Mouse (Mus musculus) neural tube, embryonic 12.5 days (tissue): Measurements from ENCODE around the gene Ntmt1. TPM values are rescaled to one million over a fixed set of nuclear protein-coding genes. Genes with fewer than 3 reads are reported as not detected.

Experiments used
- ATAC-seq: fragments of 200-750 bp; cut with Nextera tagmentation; 2 replicates; pipeline ENCODE4 v1.8.0; 2017; ENCODE audit warnings: low read depth, mild to moderate bottlenecking, moderate TSS enrichment, moderate library complexity; ENCODE audit not compliant: low FRiP score
- H3K27ac ChIP-seq: fragments of 300-500 bp; sonication (generic); 2 replicates; pipeline ENCODE4 v1.5.1; 2016
- H3K27me3 ChIP-seq: fragments of 300-500 bp; sonication (generic); replicated peaks from 2 replicates; pipeline ENCODE4 v1.6.1; 2016; ENCODE audit warnings: mild to moderate bottlenecking
- H3K36me3 ChIP-seq: fragments of 300-500 bp; sonication (generic); 2 replicates; pipeline ENCODE4 v1.6.1; 2016; ENCODE audit warnings: mild to moderate bottlenecking
- H3K4me1 ChIP-seq: fragments of 300-500 bp; sonication (generic); 2 replicates; pipeline ENCODE4 v1.6.1; 2016
- H3K4me2 ChIP-seq: fragments of 300-500 bp; sonication (generic); replicated peaks from 2 replicates; pipeline ENCODE4 v1.6.1; 2016; ENCODE audit warnings: mild to moderate bottlenecking
- H3K4me3 ChIP-seq: fragments of 300-500 bp; sonication (generic); 2 replicates; pipeline ENCODE4 v1.5.1; 2016
- H3K9ac ChIP-seq: fragments of 300-500 bp; sonication (generic); 2 replicates; pipeline ENCODE4 v1.6.1; 2016; ENCODE audit warnings: mild to moderate bottlenecking
- H3K9me3 ChIP-seq: fragments of 300-500 bp; sonication (generic); 2 replicates; pipeline ENCODE4 v1.6.1; 2016; ENCODE audit warnings: mild to moderate bottlenecking
- WGBS: fragments of 180-500 bp; shearing (Covaris S2); methylation state at CpG from one replicate; pipeline ENCODE4 v1.1.7; 2016; 5-methylcytosine and 5-hydroxymethylcytosine counted together
- polyA plus RNA-seq: library from polyadenylated mRNA; unstranded; fragments of >200 nt; fragmentation: Nextera tagmentation; extraction: Ambion mirVana; gene quantifications from 2 replicates; pipeline ENCODE4 v1.2.1, GENCODE M21; 2016

The Ntmt1 gene
- 111 and 119 TPM in 2 replicates for polyA plus RNA-seq

DNA sequence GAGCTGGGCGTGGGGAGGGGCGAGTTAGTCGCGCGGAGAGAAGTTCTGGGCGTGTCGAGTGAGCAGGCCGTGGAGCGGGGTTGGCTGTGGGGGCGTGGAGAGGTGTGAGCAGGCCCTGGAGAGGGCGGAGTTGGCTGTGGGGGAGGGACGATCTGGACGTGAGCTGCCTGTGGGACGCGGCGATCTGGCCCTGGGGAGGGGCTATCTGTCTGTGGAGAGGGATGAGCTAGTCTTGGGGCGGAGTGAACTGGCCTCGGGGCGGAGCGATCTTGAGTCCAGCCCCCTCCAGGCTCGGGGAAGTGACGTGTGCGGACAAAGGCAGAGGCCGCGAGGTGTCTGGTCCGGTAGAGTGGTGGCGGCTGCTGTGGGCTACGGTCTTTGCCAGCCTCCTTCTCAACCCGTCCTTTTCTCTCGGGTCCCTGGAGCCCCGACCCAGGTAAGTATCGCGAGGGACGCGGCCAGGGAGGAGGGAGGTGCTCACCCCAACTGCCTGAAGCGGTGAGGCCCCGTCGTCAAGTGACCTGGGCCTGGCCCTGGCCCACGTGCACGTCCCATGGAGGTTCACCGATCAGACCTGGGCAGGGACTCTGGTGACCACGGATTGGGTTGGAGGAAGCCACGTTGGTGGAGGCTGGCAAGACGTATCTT, at the start of gene Ntmt1:
TSS of gene Ntmt1 (plus strand) at position 179 of the 648 bp plus-strand sequence.
- Histone ChIP-seq H3K4me3 (peak within 1 kb of the TSS; percentile 80), H3K27ac (peak within 1 kb of the TSS; percentile 50; the same call in 1 of the 2 replicates), H3K4me2 (peak within 1 kb of the TSS; percentile 86), H3K9ac (peak within 1 kb of the TSS; percentile 92), H3K27me3 (peaks cover 4% of the 10 kb centered on the region; the same call in 1 of the 2 replicates), H3K4me1 (peaks cover 26% of the 10 kb centered on the region), H3K9me3 (no peaks in the 10 kb centered on the region), H3K36me3 (peaks cover 8% of the 10 kb centered on the region; the same call in 1 of the 2 replicates)
- WGBS = under 1% methylated on average over 44 of the region's 44 CpGs
- peak; percentile 97 for ATAC-seq

DNA sequence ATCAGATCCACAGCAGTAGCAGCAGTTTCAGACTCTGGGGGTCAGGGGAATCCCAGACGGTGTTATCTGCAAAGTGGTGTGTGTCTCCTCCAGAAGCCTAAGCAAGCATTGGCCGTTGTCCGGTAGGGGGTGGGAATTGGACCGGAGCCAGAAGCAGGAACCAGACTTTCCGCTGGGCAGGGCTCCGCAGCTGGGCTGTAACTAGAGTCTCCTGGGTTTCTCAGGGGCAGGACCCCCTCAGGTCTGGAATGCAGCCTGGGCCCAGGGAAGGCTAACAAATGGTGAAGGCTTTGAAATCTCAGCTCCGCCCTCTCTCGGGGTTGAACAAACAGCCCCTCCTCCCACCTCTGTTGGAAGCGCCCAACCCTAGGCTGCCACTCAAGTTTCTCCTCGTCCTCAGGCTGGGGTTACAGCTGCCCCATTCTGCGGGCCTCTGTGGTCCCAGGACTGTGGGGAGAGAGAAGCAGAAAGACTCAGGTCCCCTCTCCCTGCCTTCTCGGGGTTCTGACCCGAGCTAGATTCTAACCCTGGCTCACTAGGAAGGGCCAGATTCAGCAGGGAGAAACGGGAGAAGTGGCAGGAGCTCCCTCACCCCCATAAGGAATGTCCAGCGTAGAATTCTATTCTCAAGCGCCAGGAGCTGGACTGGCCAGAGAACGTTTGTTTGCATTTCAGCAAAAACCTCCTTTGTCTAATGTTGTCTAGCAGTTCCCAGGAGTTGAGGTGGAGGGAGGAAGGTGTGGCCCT, 49.1 kb upstream of the Ntmt1 start:
- H3K36me3 ChIP-seq = no peaks in the 10 kb centered on the region; the same call in 1 of the 2 replicates
- peaks cover 32% of the 10 kb centered on the region for H3K4me1 ChIP-seq
- H3K27ac ChIP-seq = peak overlapping the region; percentile 32
- WGBS = 2% methylated on average over 17 of the region's 17 CpGs
- peaks cover 7% of the 10 kb centered on the region; the same call in 1 of the 2 replicates for H3K9me3 ChIP-seq
- H3K4me3 ChIP-seq = no peak overlapping the region
- peak; percentile 79 for ATAC-seq
- H3K4me2 ChIP-seq = peak overlapping the region; percentile 35
- no peaks in the 10 kb centered on the region for H3K27me3 ChIP-seq
- 0 out of 2 replicates have a peak overlapping the region, but pooled peaks have one; percentile 29 for H3K9ac ChIP-seq

- H3K4me2 ChIP-seq = 0 out of 2 replicates have a peak overlapping the region, but pooled peaks have one; percentile 35
- no peak overlapping the region for H3K4me3 ChIP-seq
- no peaks in the 10 kb centered on the region; the same call in 1 of the 2 replicates for H3K36me3 ChIP-seq
- peaks cover 32% of the 10 kb centered on the region for H3K4me1 ChIP-seq
- no peaks in the 10 kb centered on the region for H3K27me3 ChIP-seq
- H3K9ac ChIP-seq = no peak overlapping the region
- 40% methylated on average over 4 of the region's 4 CpGs for WGBS
- no peak for ATAC-seq
- peaks cover 7% of the 10 kb centered on the region; the same call in 1 of the 2 replicates for H3K9me3 ChIP-seq
- H3K27ac ChIP-seq = peak overlapping the region; percentile 16; the same call in 1 of the 2 replicates
Observed at GRCm38 (mm10) chr2:30759088-30759374, 48.6 kb upstream of the Ntmt1 start.

- Histone ChIP-seq H3K27me3 (no peaks in the 10 kb centered on the region), H3K27ac (no peak overlapping the region), H3K4me3 (no peak overlapping the region), H3K4me2 (no peak overlapping the region), H3K36me3 (no peaks in the 10 kb centered on the region; the same call in 1 of the 2 replicates), H3K9ac (no peak overlapping the region), H3K9me3 (peaks cover 7% of the 10 kb centered on the region; the same call in 1 of the 2 replicates), H3K4me1 (peaks cover 32% of the 10 kb centered on the region)
- WGBS = 68% methylated on average over 4 of the region's 4 CpGs
- no peak for ATAC-seq
Observed at GRCm38 (mm10) chr2:30759442-30759841, 48.2 kb upstream of the Ntmt1 start.

- WGBS = 16% methylated on average over 10 of the region's 10 CpGs
- Histone ChIP-seq H3K27ac (no peak overlapping the region), H3K36me3 (no peaks in the 10 kb centered on the region; the same call in 1 of the 2 replicates), H3K4me3 (no peak overlapping the region), H3K9ac (no peak overlapping the region), H3K4me1 (peaks cover 32% of the 10 kb centered on the region), H3K4me2 (no peak overlapping the region), H3K27me3 (no peaks in the 10 kb centered on the region), H3K9me3 (peaks cover 13% of the 10 kb centered on the region; the same call in 1 of the 2 replicates)
- ATAC-seq = no peak
Observed at GRCm38 (mm10) chr2:30759858-30760547, 47.6 kb upstream of the Ntmt1 start.

GRCm38 (mm10) chr2:30760706-30761105, 46.9 kb upstream of the Ntmt1 start:
- H3K27ac ChIP-seq = no peak overlapping the region
- no peak overlapping the region for H3K9ac ChIP-seq
- ATAC-seq = no peak
- no peak overlapping the region for H3K4me2 ChIP-seq
- WGBS = 16% methylated on average over 6 of the region's 6 CpGs
- H3K4me3 ChIP-seq = no peak overlapping the region
- H3K27me3 ChIP-seq = no peaks in the 10 kb centered on the region
- H3K9me3 ChIP-seq = peaks cover 12% of the 10 kb centered on the region; the same call in 1 of the 2 replicates
- H3K36me3 ChIP-seq = no peaks in the 10 kb centered on the region; the same call in 1 of the 2 replicates
- H3K4me1 ChIP-seq = peaks cover 32% of the 10 kb centered on the region

DNA sequence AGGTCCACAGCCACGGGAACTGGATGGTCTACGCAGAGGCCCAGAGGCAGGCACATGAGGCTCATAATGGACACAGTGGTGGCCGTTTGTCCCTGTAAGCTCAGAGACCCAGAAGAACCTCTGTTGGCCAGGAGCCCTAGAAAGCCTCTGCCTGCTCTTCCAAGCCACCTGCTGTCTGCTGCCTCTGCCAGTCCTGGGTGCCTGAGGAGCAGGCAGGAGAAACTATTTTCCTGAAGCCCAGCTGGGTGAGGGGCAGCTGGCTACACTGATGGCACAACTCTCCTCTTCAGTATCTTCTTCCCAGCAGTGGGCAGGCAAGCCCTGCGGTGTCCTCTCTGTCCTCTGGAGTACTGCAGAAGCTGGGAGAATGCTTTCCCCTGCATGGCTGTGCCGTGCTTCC, 41.2 kb upstream of the Ntmt1 start:
- ATAC-seq = no peak
- Histone ChIP-seq H3K9me3 (0 out of 2 replicates have a peak, but pooled peaks cover 7% of the 10 kb centered on the region), H3K27ac (no peak overlapping the region), H3K4me1 (peaks cover 18% of the 10 kb centered on the region), H3K4me3 (no peak overlapping the region), H3K9ac (no peak overlapping the region), H3K36me3 (no peaks in the 10 kb centered on the region), H3K27me3 (no peaks in the 10 kb centered on the region), H3K4me2 (no peak overlapping the region)
- WGBS = 82% methylated on average over 5 of the region's 5 CpGs

GRCm38 (mm10) chr2:30767626-30768240, 39.9 kb upstream of the Ntmt1 start:
- no peak overlapping the region for H3K4me2 ChIP-seq
- 0 out of 2 replicates have a peak, but pooled peaks cover 7% of the 10 kb centered on the region for H3K9me3 ChIP-seq
- no peak overlapping the region for H3K9ac ChIP-seq
- 72% methylated on average over 7 of the region's 7 CpGs for WGBS
- H3K4me3 ChIP-seq = no peak overlapping the region
- ATAC-seq = no peak
- no peak overlapping the region for H3K27ac ChIP-seq
- no peaks in the 10 kb centered on the region for H3K36me3 ChIP-seq
- peaks cover 31% of the 10 kb centered on the region for H3K4me1 ChIP-seq
- H3K27me3 ChIP-seq = no peaks in the 10 kb centered on the region

GRCm38 (mm10) chr2:30768529-30768928, 39.1 kb upstream of the Ntmt1 start:
- Histone ChIP-seq H3K9ac (no peak overlapping the region), H3K27ac (no peak overlapping the region), H3K4me3 (no peak overlapping the region), H3K36me3 (no peaks in the 10 kb centered on the region), H3K4me2 (no peak overlapping the region), H3K9me3 (0 out of 2 replicates have a peak, but pooled peaks cover 7% of the 10 kb centered on the region), H3K27me3 (no peaks in the 10 kb centered on the region), H3K4me1 (peaks cover 34% of the 10 kb centered on the region)
- ATAC-seq = no peak
- 88% methylated on average over 5 of the region's 5 CpGs for WGBS

DNA sequence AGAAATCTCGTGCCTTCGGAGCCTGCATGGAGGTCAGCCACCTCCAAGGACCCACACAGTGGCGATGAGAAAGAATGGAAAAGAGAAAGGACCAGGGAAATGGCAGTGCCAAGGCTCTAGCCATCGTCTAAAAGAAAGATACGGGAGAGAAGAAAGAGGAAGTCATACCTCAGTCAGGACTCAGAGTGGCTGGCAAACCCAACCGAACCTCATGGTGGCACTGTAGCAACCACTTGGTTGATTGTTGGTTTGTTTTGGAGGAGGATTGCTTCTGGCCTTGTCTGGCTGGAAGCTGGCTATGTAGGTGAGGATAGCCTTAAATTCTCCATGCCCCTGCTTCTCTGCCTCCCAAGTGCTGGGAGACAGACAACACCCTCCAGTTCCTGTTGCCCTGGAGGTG, 38.4 kb upstream of the Ntmt1 start:
- WGBS = 55% methylated on average over 6 of the region's 6 CpGs
- H3K27ac ChIP-seq = no peak overlapping the region
- no peak overlapping the region for H3K4me3 ChIP-seq
- H3K9ac ChIP-seq = no peak overlapping the region
- no peak for ATAC-seq
- no peak overlapping the region for H3K4me2 ChIP-seq
- H3K4me1 ChIP-seq = peaks cover 34% of the 10 kb centered on the region
- H3K9me3 ChIP-seq = 0 out of 2 replicates have a peak, but pooled peaks cover 7% of the 10 kb centered on the region
- no peaks in the 10 kb centered on the region for H3K27me3 ChIP-seq
- H3K36me3 ChIP-seq = no peaks in the 10 kb centered on the region

- Histone ChIP-seq H3K36me3 (no peaks in the 10 kb centered on the region), H3K27ac (peak overlapping the region; percentile 66; the same call in 1 of the 2 replicates), H3K9ac (peak overlapping the region; percentile 65), H3K9me3 (no peaks in the 10 kb centered on the region), H3K27me3 (no peaks in the 10 kb centered on the region), H3K4me1 (peaks cover 34% of the 10 kb centered on the region), H3K4me3 (peak overlapping the region; percentile 42), H3K4me2 (peak overlapping the region; percentile 89)
- under 1% methylated on average over 51 of the region's 51 CpGs for WGBS
- ATAC-seq = peak; percentile 65; the same call in 1 of the 2 replicates
Observed at GRCm38 (mm10) chr2:30771368-30771805, 36.2 kb upstream of the Ntmt1 start.
